Mouse (Mus musculus): ENCODE results near the gene Lypd3.
A peak's percentile ranks its signal among the peaks of the same experiment; 100 is the strongest.
"Not testable (repeated sequence)": the region's sequence is repeated elsewhere in the genome, so short reads cannot be mapped to it uniquely, and the experiment has no call there.

Lypd3 gene

GRCm38 (mm10) chr7:24614816-24615215 lies 21.5 kb upstream of the Lypd3 start:
- no peak for DNase-seq

DNA sequence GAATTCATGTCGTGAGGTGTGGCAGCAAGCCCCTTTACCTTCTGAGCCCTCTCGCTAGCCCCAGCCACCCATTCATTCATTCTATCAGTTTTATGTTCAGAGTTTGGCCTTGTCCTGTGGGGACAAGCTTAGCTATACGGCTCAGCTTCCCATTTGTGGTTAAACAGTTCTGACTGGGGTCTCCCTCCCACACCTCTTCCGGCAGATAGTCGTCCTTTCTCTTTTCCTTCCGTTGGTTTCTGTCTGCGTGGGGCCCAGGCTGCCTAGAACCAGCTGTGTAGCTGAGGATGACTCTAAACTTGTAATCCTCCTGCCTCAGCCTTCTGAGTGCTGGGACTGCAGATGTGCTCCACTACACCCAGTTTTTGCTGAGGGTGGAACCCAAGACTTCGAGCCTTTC lies 18.6 kb upstream of the Lypd3 start:
- no peak for DNase-seq

- not testable (repeated sequence) for DNase-seq
These were observed 18.0 kb upstream of the Lypd3 start for GRCm38 (mm10) chr7:24618374-24618773.

DNA sequence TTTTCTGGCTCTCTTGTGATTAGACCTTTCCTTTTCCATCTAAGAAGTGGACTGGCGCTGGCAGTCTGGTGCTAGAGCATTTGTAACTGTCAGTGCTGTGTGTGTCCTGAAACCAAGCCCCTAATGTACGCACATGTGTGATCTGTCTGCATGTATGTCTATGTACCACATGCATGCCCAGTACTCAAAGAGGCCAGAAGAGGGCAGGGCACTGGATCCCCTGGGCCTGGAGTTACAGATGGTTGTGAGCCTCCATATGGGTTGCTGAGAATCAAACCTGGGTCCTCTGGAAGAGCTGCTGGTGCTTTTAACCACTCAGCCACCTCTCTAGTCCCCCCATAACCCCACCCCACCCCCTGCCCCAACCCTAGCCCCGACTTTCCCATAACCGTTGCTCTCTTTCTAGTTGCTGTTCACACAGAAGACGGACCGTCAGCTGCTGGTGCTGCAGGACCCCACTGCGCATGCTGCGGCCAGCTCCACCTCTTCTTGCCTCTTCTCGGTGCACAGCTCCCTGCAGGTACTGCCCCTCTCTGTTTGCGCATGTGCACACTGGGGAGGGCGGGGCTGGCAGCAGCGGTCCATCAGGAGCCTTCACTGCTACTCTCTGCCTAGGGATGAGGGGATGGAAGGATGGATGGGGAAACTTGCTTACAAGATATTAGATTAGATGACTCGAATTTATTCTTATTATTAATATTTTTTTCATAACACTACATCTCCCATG lies 16.5 kb upstream of the Lypd3 start:
- DNase-seq, result no peak

GRCm38 (mm10) chr7:24621193-24621592 lies 15.2 kb upstream of the Lypd3 start:
- DNase-seq, result no peak

GRCm38 (mm10) chr7:24622967-24623366 lies 13.4 kb upstream of the Lypd3 start:
- DNase-seq, result no peak

GRCm38 (mm10) chr7:24628685-24629610 lies 7.4 kb upstream of the Lypd3 start:
- peak; percentile 91 for DNase-seq

DNA sequence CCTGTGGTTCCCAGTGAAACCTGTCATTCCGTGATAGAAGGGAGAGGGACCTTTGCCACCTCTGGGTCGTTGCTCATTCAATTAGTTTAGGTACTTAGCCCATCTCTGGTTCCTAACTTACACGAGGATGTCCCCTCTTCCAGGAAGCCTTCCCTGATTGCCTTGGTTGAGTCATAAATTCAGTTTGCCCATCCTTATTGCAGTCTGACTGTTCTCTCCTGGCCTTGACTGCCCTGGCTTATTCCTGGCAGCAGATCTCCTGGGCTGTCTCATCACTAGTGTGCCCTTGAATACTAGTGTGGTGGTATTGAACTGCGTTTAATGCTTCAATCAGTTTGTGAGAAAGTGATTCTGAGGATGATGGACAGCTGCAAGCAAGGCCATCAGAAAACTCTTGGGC lies 6.7 kb upstream of the Lypd3 start:
- no peak for DNase-seq

- DNase-seq, result no peak
These were observed 6.1 kb upstream of the Lypd3 start for GRCm38 (mm10) chr7:24630116-24630880.

DNA sequence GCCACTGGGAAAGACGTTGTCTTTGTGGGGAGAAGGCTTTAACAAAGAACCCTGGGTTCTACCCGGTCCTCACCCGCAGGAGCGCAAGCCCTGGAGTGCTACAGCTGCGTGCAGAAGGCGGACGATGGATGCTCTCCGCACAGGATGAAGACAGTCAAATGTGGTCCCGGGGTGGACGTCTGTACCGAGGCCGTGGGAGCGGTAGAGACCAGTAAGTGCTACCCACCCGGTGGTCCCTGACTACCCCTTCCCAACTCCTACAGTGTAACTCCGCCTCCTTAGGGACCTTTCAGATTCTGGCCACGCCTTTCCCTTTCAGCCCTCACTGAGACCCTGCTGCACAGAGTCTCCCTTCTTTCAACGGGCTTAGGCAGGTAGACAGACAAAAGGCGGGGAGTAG lies 696 bp downstream of the Lypd3 start:
- no peak for DNase-seq

- peak; percentile 55 for DNase-seq
These were observed 1.9 kb downstream of the Lypd3 start for GRCm38 (mm10) chr7:24638026-24638856.

DNA sequence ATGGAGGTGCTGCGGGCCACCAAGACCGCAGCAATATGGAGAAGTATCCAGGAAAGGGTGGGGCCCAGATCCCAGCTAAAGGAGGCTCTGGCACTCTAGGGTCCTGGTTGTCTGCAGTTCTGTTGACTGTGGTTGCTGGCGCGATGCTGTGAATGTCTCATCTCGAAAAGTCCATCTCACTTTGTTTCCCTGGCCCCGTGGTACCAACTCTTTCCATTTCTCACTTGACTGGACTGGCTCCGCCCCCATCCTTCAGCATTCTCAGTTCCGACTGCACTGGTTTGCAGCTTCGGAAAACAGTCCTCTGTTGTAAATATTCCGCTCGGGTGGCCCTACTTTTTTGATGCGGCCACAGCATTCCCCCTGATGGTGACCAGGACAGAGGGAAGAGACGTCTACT lies 4.1 kb downstream of the Lypd3 start:
- no peak for DNase-seq

GRCm38 (mm10) chr7:24642491-24642890 lies 6.1 kb downstream of the Lypd3 start:
- DNase-seq, result peak; percentile 78

- DNase-seq, result no peak
These were observed 8.1 kb downstream of the Lypd3 start for GRCm38 (mm10) chr7:24644492-24644891.

- no peak for DNase-seq
These were observed 8.6 kb downstream of the Lypd3 start for GRCm38 (mm10) chr7:24644996-24645395.

- DNase-seq, result peak; percentile 14
These were observed 10.1 kb downstream of the Lypd3 start for GRCm38 (mm10) chr7:24646486-24646885.

DNA sequence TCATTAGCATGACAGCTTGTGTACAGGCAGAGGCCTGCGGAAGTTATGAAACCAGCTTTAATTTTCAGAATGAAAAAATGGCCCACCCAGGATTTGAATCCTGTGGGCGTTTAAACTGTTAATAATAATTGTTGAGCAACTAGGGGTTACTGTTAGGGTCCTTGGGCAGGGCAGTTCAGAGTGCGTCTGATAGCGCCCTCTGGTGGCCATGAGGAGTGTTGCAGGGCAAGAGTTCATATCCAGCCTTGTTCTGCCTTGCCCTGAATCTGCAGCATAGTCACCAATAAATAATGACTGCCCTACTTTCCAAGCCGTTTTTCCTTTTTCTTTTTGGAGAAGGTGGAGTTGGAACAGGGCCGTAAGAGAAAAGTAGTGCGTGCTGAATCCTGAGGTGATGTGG lies 17.3 kb downstream of the Lypd3 start:
- peak; percentile 77 for DNase-seq

DNA sequence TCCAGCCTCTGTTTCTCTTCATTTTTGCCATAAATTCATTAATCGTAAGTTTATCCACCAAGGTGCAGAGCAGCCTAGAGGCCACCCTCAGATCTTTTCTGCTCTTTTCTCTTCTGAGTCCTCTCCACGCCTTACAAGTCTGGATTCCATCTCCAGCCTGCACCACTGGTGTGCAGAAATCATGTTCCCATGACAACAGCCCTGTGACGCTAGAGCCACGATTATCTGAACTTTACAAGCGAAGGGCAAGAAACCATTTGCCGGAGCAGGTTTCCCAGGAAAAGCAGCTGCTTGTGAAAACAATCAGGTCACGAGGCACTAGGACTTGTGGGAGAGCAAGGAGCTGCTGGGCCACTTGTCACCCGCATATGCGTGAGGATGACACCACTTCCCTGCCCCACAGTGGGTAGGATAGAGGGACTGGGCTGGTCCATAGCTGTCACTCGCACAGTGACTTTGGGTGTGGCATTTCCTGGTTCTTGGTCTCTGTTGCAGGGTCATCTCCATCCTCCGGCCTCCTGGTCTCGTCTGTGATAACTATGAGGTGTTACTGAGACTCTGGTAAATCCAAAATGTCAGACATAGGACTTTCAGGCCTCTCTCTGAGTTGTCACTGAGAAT lies 23.5 kb downstream of the Lypd3 start:
- DNase-seq, result no peak

GRCm38 (mm10) chr7:24661118-24661904 lies 25.0 kb downstream of the Lypd3 start:
- peak; percentile 15 for DNase-seq

DNA sequence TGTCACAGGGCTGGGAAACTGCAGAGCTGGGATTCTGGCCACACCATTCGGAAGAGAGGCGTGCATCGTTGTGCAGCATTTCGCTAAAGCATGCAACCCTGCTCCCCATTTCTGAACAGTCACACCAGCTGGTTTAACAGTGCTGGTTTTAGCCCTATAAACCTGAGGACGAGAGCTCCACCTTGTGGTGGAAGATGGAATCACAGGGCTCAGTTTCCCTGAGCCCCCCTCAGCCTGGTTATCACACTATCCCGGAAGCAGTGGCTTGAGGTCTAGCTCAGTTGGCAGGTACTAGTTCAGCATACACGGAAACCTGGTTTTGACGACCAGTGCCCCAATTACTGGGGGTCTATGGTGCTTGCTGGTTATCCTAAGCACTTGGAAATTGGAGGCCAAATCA lies 26.2 kb downstream of the Lypd3 start:
- DNase-seq, result peak; percentile 76

DNA sequence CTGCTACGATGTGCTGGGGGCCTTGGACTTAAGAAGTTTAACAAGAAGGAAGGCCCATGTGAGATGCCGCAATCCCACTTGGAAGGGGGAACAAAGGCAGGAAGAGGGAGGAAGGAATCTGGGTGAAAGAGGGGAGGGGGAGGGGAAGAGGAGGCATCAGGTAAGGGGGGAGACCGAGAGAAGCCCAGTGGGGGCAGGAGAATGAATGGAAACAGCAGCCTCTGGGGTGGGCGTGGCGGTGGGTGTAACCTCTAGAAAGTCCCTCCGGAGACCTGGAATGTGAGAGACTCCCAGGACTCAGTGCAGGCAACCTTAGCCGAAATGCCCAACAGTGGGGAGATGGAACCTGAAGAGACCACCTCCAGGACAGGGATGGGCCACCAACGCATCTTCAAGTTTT lies 28.0 kb downstream of the Lypd3 start:
- no peak for DNase-seq

Measured in lung, postnatal 36 days (tissue).